Mouse (Mus musculus): ENCODE results near the gene Fitm2.
"Not testable (repeated sequence)": the region's sequence is repeated elsewhere in the genome, so short reads cannot be mapped to it uniquely, and the experiment has no call there.

Fitm2 gene

DNA sequence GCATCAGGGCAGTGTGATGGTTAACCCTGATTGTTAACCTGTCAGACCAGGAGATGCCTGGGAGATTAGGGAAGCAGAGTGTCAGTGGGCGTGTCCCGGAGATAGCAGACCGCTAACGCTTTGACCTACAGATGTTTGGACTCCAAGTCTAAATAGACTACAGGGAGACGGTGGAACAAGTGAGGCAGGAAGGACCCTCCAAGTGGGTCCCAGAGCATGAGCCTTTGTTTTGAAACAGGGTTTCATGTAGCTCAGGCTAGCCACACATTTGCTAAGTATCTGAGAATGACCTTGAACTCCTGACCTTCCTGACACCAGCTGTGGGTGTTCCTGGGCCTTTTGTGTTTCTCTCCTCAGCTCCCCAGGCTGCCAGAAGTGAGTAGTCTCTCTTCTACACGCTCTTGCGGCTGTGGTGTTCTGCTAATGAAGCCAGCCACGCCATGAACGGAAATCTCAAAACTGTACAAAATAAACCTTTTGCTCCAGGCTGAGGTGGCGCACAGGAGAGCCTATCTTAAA lies 9.1 kb downstream of the Fitm2 start:
- DNase-seq (ENCODE audit: low read depth), result no peak

DNA sequence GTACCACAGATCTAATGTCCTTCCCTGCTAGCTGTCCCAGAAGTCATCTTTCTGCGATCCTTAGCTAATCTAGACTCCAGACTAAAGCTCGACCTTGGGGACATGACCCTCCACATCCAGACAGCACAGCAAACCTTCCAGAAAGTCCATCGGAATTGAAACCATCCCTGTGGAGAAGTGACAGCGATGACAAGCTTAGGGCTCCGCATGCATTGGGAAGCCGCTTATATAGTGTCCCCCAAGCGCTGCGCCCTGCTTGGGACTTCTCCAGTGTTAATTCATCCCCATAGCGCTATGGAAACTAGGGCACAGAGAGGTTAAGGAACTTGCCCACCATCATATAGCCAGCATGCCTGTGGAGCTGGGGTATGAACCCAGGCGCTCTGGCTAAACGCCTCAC lies 9.6 kb downstream of the Fitm2 start:
- no peak for DNase-seq (ENCODE audit: low read depth)

DNA sequence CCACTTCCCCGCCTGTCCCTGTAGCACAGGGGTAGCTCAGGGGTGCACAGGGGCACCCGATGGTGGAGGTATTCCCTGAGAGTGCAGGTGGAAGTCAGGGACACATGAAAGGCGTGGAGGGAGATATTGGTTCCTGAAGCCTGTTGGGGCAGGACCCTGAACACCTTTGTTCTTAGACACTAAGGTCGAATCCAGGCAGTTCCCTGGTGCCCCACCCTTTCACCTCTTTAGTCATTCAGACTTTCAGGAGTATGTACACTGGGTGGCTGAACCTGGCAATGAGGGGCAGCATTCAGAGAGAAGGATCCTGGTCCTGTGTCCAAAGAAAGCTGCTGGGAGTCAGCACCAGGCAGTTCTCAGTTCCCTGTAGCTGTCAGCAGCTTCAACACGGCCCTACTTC lies 10.0 kb downstream of the Fitm2 start:
- DNase-seq (ENCODE audit: low read depth), result no peak

DNA sequence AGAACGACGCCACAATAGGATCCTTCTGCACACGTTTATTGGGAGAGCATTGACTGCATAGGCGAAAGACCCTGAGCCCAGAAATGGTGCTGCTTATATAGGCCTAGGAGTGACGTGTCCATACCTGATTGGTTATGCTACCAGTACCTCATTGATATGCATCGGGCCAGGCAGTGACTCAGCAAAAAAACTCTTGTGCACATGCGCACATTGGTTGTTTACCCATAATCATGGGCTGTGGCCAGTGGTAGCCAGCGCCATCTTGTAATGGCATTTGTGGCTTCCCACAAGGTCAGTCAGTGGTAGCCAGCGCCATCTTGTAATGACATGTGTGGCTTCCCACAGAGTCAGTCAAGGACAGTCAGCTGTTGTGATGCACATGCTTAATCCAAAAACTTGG lies 11.1 kb downstream of the Fitm2 start:
- DNase-seq (ENCODE audit: low read depth), result not testable (repeated sequence)

DNA sequence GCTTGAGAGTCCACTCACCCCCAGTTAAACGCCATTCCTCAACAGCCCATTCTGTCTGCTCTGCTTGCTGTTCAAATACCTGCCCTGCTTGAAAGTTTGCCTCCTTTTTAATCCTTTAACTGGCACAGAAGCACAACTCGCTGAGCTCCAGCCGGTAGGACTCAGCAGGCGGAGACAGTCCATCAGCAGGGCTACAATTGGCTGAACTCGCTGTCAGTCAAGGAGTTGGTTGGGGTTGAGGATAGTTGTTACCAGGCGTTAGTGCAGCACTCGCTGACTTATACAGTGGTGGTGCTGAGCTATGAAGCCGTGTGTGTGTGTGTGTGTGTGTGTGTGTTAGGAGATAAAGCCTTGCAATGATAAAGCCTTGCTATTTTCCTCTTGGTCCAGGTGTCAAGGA lies 11.8 kb downstream of the Fitm2 start:
- no peak for DNase-seq (ENCODE audit: low read depth)

DNA sequence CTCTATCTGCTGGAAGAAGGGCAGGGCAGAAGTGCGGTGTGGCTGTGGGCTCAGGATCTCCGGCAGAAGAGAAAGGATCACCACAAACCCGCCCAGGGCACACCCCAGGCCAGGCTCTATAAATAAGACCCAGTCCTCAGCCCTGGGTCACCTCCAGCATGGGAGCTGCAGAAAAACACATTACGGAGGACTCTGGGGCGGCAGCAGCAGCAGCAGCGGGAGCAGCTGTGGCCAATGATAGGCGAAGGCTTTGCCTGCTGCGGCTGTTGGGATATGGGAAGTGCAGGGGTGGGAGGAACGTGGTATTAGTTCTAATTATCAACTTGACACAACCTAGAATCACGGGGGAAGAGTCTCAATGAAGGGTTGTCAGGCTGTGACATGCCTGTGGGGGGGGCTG lies 13.0 kb downstream of the Fitm2 start:
- DNase-seq (ENCODE audit: low read depth), result no peak

DNA sequence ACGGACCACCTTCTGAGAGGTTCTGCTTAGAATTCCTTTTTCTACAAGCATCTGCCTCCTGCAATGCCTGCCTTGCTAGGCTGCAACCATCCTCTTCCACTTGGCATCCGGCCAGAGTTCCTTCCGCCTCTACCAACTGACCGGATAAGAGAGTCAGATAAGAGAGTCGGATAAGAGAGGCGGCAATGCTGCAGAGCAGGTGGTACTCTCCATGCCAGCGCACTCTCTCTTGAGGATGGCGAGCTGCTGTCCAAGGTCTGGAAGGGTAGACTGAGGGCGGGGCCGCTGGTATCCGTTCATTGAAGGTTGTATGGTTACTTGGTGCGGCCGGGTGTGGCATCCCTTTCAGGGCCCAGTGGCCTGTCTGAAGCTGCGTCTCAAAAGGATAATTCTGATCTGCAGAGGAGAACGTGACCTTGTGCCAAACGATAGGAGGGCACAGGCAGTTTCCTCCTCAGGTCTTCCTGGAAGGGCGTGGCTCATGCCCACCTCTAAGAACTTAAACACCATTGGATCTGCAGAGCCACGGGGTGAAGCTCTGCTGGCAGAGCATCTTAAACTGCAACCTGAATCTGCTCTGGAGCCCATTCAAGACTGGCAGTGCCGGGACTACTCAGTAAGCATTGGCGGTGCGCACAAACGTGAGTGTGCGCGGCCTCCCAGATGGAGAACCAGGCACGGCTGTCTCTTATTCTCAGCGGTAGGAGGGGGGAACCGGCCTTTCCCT lies 13.7 kb downstream of the Fitm2 start:
- DNase-seq (ENCODE audit: low read depth), result no peak

DNA sequence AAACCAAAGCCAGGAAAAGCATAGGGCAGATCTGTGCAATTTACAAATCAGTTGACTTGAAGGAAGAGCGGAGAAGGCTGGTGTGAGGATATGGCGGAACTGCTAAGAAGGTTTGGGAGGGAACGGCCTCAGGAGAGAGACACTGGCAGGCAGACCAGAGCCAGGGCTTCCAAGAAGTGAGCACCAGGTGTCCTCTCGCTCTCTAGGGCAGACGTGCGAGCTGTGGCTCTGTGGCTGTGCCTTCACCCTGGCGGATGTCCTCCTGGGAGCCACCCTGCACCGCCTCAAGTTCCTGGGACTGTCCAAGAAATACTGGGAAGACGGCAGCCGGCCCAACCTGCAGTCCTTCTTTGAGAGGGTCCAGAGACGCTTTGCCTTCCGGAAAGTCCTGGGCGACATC lies 19.1 kb downstream of the Fitm2 start:
- DNase-seq (ENCODE audit: low read depth), result no peak

DNA sequence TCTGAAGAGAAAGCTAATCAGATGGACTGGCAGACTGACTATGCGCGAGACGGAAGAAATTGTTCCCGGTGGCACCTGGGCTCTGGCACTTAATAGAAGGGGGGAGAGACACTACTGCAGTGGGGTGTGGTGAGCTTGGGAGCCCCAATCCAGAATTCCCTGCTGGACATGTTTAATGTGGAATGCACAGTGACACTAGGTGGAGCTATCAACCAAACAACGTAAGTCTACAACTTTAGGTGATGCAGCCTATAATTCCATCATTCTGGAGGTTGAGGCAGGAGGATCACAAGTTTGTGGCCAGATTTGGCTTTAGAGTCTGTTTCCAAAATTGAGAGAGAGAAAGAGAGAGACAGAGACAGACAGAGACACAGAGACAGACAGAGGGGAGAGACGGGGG lies 19.7 kb downstream of the Fitm2 start:
- no peak for DNase-seq (ENCODE audit: low read depth)

DNA sequence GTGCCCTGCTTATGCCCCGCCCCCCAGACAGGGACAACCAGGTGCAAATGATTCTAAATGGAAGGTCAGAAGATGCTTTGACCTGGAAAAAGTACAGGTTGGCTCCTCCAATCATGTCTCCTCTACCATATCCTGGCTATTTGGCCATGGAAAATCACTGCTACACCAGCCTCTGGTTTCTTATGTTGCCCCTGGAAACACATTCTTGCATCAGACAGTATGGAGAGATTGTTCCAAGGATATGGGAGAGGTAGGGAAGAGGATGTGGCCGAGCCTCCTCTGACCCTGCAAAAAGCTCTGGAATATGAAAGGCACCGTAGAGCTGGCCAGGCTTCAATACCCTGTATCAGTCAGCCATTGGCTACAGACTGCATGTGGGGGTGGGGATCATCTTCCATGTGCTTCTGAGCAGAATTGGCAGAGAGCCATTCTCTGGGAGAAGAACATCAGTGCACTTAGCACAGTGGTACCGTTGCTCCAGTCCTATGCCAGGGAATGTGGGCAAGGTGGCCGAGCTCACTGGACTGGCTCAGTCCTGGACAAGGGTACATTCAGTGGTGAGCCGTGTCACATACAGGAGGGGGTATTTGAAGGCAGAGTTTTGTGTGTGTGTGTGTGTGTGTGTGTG lies 21.6 kb downstream of the Fitm2 start:
- DNase-seq (ENCODE audit: low read depth), result no peak

DNA sequence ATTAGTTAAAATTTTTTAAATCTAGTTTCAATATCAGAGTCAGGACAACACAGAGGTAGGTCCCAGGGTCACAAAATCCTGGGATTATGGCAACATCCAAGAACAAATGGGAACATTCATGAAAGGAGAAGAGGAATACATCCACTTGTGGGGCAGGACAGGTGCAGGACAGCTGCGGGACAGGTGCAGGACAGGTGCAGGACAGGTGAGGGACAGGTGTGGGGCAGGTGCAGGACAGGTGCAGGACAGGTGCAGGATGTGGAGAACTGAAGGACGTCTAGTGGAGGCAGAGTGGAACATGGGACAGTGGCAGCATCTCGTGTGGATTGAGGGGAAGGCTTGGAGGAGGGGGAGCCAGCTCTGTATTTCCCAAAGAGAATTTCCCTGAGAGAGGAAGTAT lies 23.2 kb downstream of the Fitm2 start:
- DNase-seq (ENCODE audit: low read depth), result no peak

DNA sequence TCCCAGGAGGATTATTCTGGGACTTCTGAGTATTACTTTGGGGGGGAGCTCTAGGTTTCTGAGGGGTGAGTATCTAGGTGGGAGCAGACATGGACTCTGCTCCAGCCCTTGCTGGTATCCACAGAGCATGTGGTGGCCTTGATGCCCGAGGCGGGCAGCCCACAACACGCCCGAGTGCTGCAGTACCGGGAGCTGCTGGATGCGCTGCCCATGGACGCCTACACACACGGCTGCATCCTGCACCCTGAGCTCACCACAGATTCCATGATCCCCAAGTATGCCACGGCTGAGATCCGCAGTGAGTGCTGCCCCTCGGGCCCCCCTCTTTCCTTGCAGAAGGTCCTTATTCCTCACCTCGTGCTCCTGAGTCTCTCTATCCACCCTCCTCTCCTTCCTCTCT lies 25.1 kb downstream of the Fitm2 start:
- no peak for DNase-seq (ENCODE audit: low read depth)

DNA sequence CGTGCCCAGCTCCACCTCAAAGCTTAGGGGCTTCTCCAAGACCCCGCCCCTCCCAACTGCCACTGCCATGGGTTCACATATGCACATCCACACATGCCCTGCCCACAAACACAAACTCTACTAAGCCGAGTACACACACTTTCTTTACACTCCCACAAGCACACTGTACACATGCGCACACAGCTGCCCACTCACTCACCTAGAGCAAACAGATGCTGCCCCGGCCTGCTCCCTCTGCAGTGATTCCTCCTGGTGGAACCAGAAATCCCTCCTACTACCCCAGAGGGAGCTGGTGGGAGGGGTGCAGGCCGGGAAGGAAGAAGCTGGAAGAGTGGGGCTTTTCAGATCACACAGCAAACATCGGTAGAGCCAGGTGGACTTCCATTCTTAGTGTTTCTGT lies 28.4 kb downstream of the Fitm2 start:
- no peak for DNase-seq (ENCODE audit: low read depth)

DNA sequence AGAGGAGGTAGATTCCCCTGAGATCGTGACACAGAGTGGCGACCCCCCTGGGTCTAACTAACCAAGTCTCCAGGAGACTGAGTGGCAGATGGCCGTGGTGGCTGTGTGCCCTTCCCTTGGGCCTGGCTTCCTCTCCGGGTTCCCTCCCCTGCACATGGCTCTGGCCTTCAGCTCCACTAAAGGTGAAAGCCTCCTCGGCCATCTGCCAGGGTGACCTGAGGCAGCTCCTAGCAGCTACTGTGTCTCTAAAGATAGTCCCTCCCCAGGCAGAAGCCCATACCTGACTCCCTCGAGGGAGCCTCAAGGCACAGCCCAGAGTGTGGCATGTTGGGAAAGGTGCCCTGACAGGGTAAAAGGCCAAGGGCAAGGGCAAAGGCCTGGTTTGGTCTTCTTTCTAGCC lies 28.9 kb downstream of the Fitm2 start:
- DNase-seq (ENCODE audit: low read depth), result no peak

DNA sequence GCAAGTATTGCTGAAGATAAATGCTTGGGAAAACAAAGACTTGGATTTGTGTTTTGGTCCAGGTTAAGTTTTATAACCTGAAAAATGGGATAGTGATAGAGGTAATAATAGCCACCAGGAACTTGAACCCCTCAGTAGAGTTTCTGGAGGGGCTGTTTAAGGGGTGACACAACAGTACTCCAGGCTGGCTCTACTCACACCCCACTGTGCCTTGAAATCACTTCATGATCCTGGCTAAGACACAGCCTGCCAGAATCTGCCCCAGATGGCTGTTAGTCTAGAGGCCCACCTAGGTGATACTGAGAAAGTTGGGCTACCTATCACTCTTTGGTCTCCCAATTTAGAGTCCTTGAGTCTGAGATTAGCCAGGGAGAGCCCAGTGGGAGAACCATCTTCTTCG lies 32.9 kb downstream of the Fitm2 start:
- DNase-seq (ENCODE audit: low read depth), result no peak

DNA sequence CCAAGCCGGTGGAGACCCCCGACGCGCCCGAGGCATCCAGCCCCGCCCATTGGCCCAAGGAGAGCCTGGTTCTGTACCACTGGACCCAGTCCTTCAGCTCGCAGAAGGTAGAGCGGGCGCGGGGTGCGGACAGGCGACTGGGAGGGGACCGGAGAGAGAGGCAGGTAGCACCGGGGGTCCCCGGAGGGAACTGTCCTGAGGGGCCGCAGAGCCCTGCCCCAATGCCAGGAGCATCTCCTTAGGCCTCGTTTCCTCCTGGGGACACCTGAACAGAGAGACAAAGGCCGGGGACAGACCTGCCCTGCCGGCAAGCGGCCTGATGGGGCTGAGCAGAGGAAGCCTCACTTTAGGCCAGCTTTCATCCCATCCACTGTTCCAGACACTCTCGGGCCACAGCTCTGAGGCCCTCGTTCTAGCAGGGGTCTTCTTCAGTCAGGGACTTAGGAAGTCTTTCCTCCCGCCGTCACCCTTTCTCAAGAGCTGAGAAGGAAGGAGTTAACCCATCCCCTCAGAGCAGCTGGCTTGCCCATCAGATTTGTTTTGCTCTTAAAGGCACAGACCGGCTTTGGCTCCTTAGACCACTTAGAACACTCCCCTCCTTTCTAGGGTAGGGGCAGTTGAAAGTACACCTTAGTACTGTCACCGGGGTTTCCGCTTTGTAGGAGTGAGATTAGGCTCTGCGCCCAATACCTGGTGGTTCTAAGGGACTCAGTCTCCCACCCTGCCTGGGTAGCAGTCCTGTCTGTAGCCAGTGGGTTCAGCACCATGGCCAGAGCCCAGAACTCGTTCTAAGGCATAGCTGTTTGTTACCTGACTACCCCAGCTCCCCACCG lies 33.6 kb downstream of the Fitm2 start:
- DNase-seq (ENCODE audit: low read depth), result peak; percentile 40

DNA sequence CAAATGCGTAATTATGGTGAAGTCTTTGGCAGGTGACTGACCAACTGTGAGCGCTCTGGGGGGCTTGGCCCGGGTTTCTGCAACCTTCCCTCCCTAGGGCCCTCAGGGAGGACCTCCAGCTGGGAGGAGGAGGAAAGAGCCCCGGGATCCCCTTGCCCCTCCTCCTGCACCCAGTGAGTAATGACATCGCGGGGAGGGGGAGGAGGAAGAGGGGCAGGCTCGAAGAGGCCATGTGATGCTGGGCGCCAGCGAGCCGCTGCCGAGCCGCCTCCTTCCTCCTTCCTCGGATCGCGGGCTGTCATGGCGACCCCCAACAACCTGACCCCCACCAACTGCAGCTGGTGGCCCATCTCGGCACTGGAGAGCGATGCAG lies 34.2 kb downstream of the Fitm2 start, which contains the start of gene Gdap1l1:
TSS of gene Gdap1l1 (plus strand) at position 231 of the 373 bp plus-strand sequence.
- DNase-seq (ENCODE audit: low read depth), result no peak

DNA sequence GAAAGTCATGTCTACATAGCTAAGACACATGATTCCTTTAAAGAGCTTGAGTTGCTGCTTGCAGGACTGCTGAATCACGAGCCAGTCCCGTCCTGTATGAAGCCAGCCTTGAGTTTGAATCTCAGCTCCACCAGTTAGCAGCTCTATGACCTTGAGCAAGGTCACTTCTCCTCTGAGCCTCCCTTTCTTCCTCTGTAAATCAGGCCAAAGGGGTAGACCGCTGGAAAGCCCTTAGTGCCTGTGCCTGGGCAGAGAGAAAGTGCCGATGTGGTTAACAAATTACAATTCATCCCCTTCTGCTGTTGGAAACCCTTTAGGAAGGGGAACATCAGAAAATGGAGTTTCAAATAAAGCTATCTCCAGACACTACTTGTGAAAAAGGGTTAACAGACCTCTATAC lies 34.6 kb downstream of the Fitm2 start:
- DNase-seq (ENCODE audit: low read depth), result no peak

DNA sequence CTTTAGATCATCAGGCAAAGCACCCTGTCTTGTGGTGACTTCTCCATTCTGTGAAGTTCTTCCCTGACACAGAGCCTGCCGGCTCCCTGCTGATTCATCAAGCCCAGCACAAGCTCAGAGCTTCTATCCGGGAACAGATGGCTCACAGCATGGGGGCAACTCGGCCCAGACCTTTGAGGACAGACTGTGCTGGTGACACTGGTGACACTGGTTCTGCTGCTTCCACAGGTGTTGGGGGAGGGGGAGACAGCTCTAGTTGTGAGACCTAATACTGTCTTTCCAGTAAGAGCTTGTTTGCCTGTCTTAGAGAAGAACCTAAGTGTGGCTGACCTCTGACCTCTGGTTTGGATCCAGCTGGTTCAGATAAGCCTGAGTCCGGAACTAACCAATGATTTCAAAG lies 38.5 kb downstream of the Fitm2 start:
- DNase-seq (ENCODE audit: low read depth), result no peak

DNA sequence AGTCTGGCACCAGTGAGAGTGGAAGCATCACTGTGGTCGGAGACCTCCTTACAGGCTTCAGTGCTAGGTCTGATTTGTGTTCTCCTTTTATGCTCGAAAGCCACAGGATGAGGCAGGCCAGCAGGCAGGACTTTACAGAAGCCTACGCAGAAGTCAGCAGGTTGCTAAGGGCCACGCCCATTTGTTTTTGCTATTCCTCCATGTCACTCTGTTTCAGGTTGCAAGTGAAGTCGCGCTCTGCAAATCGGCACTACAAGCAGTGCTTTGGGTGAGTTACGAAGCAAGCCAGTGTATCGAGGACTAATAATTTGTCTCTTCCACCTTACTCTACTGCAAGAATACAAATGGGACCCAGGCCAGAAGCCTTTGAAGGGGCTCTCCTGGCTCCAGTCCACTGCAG lies 41.1 kb downstream of the Fitm2 start:
- DNase-seq (ENCODE audit: low read depth), result no peak

DNA sequence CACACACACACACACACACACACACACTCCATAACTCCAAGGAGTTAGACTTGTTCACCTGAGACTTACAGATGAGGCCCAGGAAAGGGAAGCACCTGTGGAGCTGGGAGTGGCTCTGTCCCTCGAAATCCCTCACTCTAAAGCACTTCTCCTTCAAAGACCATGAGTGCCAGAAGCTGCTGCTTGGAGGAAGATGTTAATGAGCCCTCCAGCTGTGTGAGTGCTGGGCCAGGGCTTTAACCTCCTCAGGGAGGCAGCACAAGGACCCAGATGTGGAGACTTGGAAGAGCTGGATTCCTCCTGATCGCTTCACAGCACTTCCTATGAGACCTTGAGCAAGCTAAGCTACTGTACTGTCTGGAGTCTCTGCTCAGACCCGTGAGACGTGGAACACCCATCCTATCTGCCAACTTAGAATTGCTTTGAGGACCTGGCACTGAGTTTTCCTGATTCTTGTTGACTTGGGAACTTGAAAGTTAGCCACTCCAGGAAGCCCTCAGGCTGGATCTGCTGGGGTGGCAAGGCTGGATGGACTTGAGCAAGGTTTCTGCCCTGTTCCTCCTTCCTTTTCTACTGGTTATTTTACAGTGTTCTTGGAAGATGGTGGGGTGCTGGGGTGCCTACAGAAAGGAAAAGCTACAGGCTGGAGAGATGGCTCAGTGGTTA lies 44.0 kb downstream of the Fitm2 start:
- no peak for DNase-seq (ENCODE audit: low read depth)

DNA sequence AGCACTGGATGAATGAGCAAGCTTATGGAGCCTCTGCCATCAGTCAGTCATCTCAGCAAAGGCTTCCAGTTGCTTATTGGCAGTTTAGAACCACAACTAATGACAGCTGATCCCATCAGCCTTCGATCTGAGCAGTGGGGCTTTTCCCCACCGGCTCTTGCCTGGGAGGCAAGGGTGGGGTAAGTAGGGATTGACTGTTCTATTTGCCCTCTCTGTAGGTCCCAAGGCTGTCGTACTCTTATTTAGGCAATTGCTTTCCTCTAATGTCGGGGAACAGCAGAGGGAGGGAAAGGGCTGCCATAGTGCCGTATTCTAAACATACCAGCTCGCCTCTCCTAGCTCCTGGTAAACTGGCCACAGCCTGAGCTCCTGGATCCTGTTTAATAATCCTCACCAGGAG lies 47.8 kb downstream of the Fitm2 start, which contains the start of gene Oser1:
TSS of gene Oser1 (minus strand) at position 101 of the 400 bp plus-strand sequence.
- no peak for DNase-seq (ENCODE audit: low read depth)
